Mouse (Mus musculus) heart, adult 2 months (tissue): ENCODE results near the gene Ms4a3. TPM values are rescaled to one million over a fixed set of nuclear protein-coding genes. Genes with fewer than 3 reads are reported as not detected.
A peak's percentile ranks its signal among the peaks of the same experiment; 100 is the strongest.

Experiments used
- DNase-seq, 2 experiments: peaks; one replicate each; pipeline ENCODE4 v3.0.0; 2021
- H3K27ac ChIP-seq: fragments of 200-600 bp; 2 replicates; pipeline ENCODE4 v1.8.1; 2022
- H3K27me3 ChIP-seq: fragments of 200-500 bp; 2 replicates; pipeline ENCODE4 v1.6.1; 2012; ENCODE audit warnings: mild to moderate bottlenecking, low read length, inconsistent platforms, mixed read lengths; ENCODE audit not compliant: control insufficient read depth, insufficient read depth
- H3K36me3 ChIP-seq: fragments of 200-500 bp; 2 replicates; pipeline ENCODE4 v1.6.1; 2012; ENCODE audit warnings: low read length, inconsistent platforms; ENCODE audit not compliant: control insufficient read depth, insufficient read depth
- H3K4me1 ChIP-seq: fragments of 200-500 bp; 2 replicates; pipeline ENCODE4 v1.6.1; 2011; ENCODE audit warnings: low read length; ENCODE audit not compliant: control insufficient read depth, insufficient read depth
- H3K4me3 ChIP-seq: fragments of 200-600 bp; 2 replicates; pipeline ENCODE4 v1.8.1; 2022
- H3K79me2 ChIP-seq: fragments of 200-500 bp; replicated peaks from 2 replicates; pipeline ENCODE4 v1.6.1; 2012; ENCODE audit warnings: mild to moderate bottlenecking, inconsistent platforms, low read length, moderate library complexity, mixed read lengths; ENCODE audit not compliant: control insufficient read depth, insufficient read depth
- H3K9ac ChIP-seq: fragments of 200-500 bp; 2 replicates; pipeline ENCODE4 v1.6.1; 2012; ENCODE audit warnings: low read depth, mild to moderate bottlenecking, control low read depth, inconsistent platforms, low read length, mixed read lengths
- CTCF ChIP-seq: fragments of 200-600 bp; IDR thresholded peaks from 2 replicates; pipeline ENCODE4 v1.8.1; 2022; ENCODE audit warnings: antibody characterized with exemption, mild to moderate bottlenecking, moderate library complexity
- EP300 ChIP-seq: fragments of 200-500 bp; IDR thresholded peaks from 2 replicates; pipeline ENCODE4 v1.6.1; 2011; ENCODE audit warnings: low read depth, low read length, control low read depth; ENCODE audit not compliant: insufficient read depth
- POLR2A ChIP-seq: fragments of 200-500 bp; IDR thresholded peaks from 2 replicates; pipeline ENCODE4 v1.6.1; 2011; ENCODE audit warnings: mild to moderate bottlenecking, low read depth, low read length, control low read depth; ENCODE audit not compliant: insufficient read depth
- whole genome bisulfite sequencing: fragments of 180-500 bp; shearing (Covaris S2); methylation state at CpG from one replicate; pipeline ENCODE4 v1.1.7; 2018; 5-methylcytosine and 5-hydroxymethylcytosine counted together
- intact Hi-C: fragments of 180-260 bp; cut with DNase I; formaldehyde crosslinking; loops from one replicate; pipeline ENCODE4 v1.15.1; 2025
- polyA plus RNA-seq: library from polyadenylated mRNA; depleted of rRNA; stranded (reverse); fragments of >200 nt; gene quantifications from 2 replicates; pipeline ENCODE4 v1.2.3, GENCODE M21; 2012
- total RNA-seq, 2 experiments: library from RNA; stranded (reverse); gene quantifications; 2 replicates each; pipeline ENCODE4 v1.2.3; 2021

Gene Ms4a3
- total and polyA plus RNA-seq, 3 experiments, result not detected

DNA sequence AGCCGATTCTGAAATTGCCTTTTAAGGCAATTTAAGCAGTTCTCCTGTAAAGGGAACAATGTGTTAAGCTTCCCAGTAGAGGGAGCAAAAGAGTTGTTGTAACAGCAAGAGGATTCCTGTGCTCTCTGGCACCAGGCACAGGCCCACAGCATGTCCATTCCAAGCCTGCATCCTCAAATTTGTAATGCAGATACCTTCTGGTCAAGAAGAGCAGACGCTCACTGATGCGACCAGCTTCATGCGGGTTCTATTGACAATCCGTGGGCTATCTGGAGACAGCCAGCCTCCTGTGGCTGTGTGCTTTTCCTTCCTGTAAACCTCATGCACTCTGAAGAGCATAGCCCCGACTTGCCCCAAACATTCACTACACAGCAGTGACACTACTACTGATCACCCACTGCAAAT lies 29.1 kb downstream of the Ms4a3 start:
- Histone ChIP-seq H3K9ac (no peak overlapping the region), H3K36me3 (no peaks in the 10 kb centered on the region), H3K27ac (no peak overlapping the region), H3K4me1 (no peaks in the 10 kb centered on the region), H3K27me3 (no peaks in the 10 kb centered on the region), H3K4me3 (no peak overlapping the region), H3K79me2 (no peaks in the 10 kb centered on the region)
- TF ChIP-seq POLR2A (no peak), CTCF (peak; percentile 67), EP300 (no peak)
- 14% methylated on average over 6 of the region's 6 CpGs for WGBS
- DNase-seq, result no peak
- intact Hi-C loops, result loop anchor here (5.0 kb wide), 1 partner anchor 156 kb away; no protein-coding TSS in a partner anchor

- intact Hi-C loops, result no loop called here
- TF ChIP-seq POLR2A (no peak), CTCF (peak; percentile 64), EP300 (no peak)
- no peak overlapping the region for H3K4me3 ChIP-seq
- 6% methylated on average over 1 of the region's 1 CpGs for WGBS
- no peak overlapping the region for H3K9ac ChIP-seq
- H3K27ac ChIP-seq, result no peak overlapping the region
- peak in 1 of 2 experiments; percentile 38 for DNase-seq
- no peaks in the 10 kb centered on the region for H3K36me3 ChIP-seq
- H3K27me3 ChIP-seq, result no peaks in the 10 kb centered on the region
- H3K79me2 ChIP-seq, result no peaks in the 10 kb centered on the region
- H3K4me1 ChIP-seq, result no peaks in the 10 kb centered on the region
Observed at GRCm38 (mm10) chr19:11608172-11608571, 32.5 kb downstream of the Ms4a3 start.

DNA sequence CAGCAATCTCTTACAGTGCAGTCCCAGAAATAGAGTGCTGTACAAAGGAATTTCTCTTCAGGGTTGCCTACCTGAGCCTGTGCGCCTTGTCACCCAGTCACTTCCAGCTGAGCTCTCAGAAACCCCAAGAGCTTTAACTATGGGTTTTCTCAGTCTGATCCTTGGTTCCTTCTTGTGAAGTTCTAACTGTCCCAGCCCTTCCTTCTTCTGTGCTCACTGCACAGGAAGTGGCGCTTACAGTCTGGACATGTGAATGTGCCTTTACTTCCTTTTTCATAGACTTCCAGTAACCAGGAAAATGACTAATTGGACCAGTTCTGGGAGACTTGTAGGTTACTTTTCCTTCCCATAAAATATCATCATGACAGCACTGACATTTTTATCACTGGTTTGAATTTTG lies 36.0 kb downstream of the Ms4a3 start, which contains the start of gene Ms4a6d:
Ms4a6d (minus strand) TSS at position 247 of the 400 bp plus-strand sequence.
- no peak within 1 kb of the TSS for H3K9ac ChIP-seq
- H3K79me2 ChIP-seq, result no peaks in the 10 kb centered on the region
- no peaks in the 10 kb centered on the region for H3K36me3 ChIP-seq
- H3K4me3 ChIP-seq, result no peak within 1 kb of the TSS
- no peak for DNase-seq
- intact Hi-C loops, result loop anchor here (5.0 kb wide), 1 partner anchor 252 kb away; no protein-coding TSS in a partner anchor
- WGBS, result 72% methylated on average over 2 of the region's 2 CpGs
- no peaks in the 10 kb centered on the region for H3K27me3 ChIP-seq
- no peak for TF ChIP-seq CTCF
- TF ChIP-seq EP300, result no peak
- no peak within 1 kb of the TSS for H3K27ac ChIP-seq
- H3K4me1 ChIP-seq, result no peaks in the 10 kb centered on the region

GRCm38 (mm10) chr19:11602026-11602425 lies 38.6 kb downstream of the Ms4a3 start:
- intact Hi-C loops, result loop anchor here (5.0 kb wide), 1 partner anchor 250 kb away; no protein-coding TSS in a partner anchor
- Histone ChIP-seq H3K79me2 (no peaks in the 10 kb centered on the region), H3K27ac (no peak overlapping the region), H3K27me3 (no peaks in the 10 kb centered on the region), H3K9ac (no peak overlapping the region), H3K36me3 (no peaks in the 10 kb centered on the region), H3K4me1 (no peaks in the 10 kb centered on the region), H3K4me3 (no peak overlapping the region)
- peak in 1 of 2 experiments; percentile 34 for DNase-seq
- whole genome bisulfite sequencing, result 66% methylated on average over 2 of the region's 2 CpGs
- TF ChIP-seq CTCF (peak; percentile 65), EP300 (no peak)

GRCm38 (mm10) chr19:11601349-11601748 lies 39.3 kb downstream of the Ms4a3 start:
- Histone ChIP-seq H3K4me1 (no peaks in the 10 kb centered on the region), H3K4me3 (no peak overlapping the region), H3K9ac (no peak overlapping the region), H3K36me3 (no peaks in the 10 kb centered on the region), H3K27me3 (no peaks in the 10 kb centered on the region), H3K27ac (no peak overlapping the region), H3K79me2 (no peaks in the 10 kb centered on the region)
- intact Hi-C loops, result loop anchor here (5.0 kb wide), 1 partner anchor 249 kb away; no protein-coding TSS in a partner anchor
- WGBS, result 70% methylated on average over 3 of the region's 3 CpGs
- no peak for DNase-seq
- TF ChIP-seq POLR2A, result no peak
- TF ChIP-seq EP300, result no peak
- no peak for TF ChIP-seq CTCF

GRCm38 (mm10) chr19:11589891-11590449 lies 50.7 kb downstream of the Ms4a3 start:
- DNase-seq, result no peak
- 60% methylated on average over 2 of the region's 2 CpGs for WGBS
- H3K36me3 ChIP-seq, result no peaks in the 10 kb centered on the region
- H3K4me3 ChIP-seq, result no peak overlapping the region
- no peaks in the 10 kb centered on the region for H3K79me2 ChIP-seq
- no peak for TF ChIP-seq CTCF
- TF ChIP-seq EP300, result no peak
- TF ChIP-seq POLR2A, result no peak
- no peaks in the 10 kb centered on the region for H3K27me3 ChIP-seq
- no peak overlapping the region for H3K27ac ChIP-seq
- no peaks in the 10 kb centered on the region for H3K4me1 ChIP-seq
- no peak overlapping the region for H3K9ac ChIP-seq
- intact Hi-C loops, result no loop called here
